Mouse (Mus musculus) left cerebral cortex, adult 8-10 months (tissue): Measurements from ENCODE around the gene Vmn1r183. TPM values are rescaled to one million over a fixed set of nuclear protein-coding genes. Genes with fewer than 3 reads are reported as not detected.
"Not testable (repeated sequence)": the region's sequence is repeated elsewhere in the genome, so short reads cannot be mapped to it uniquely, and the experiment has no call there.

Experiments used
- DNase-seq, 2 experiments: peaks; one replicate each; pipeline ENCODE4 v3.0.0; 2022; ENCODE audit warnings: low spot score in 2 of 2
- total RNA-seq, 4 experiments: library from RNA; stranded (reverse); gene quantifications; 2 replicates each; pipeline ENCODE4 v1.2.4; 2022

Vmn1r183 gene
- total RNA-seq, result not detected

DNA sequence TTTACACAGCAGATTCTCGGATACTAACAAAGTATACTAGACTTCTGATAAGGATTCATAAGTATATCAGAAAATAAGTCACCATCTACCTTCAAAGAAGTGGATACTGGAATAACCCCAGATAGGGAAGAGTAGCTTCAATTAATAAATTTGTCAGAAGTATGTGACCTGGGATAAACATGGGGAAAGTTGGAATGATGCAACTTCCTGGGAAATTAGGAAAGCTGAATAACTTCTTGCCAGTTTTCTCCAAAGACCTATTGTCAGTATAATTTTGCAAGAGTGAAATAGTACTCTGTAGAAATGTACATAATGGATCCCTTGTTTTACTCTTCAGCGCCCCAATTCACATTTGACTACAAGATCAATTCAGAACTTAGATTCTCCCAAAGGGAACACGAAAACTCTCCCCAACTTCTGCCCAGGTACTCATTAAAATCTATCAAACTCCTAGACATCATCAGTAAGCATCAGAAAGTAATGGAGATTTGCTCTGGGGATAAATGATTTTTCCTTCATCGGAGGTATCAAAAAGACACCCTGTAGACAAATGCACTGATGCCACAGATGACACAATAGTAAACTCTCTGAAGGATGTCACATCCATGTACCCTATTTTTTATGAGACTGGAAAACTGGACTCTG, at the start of gene Vmn1r183:
Gene Vmn1r183 (plus strand): TSS at position 595 of the 645 bp plus-strand sequence.
- DNase-seq, result no peak

DNA sequence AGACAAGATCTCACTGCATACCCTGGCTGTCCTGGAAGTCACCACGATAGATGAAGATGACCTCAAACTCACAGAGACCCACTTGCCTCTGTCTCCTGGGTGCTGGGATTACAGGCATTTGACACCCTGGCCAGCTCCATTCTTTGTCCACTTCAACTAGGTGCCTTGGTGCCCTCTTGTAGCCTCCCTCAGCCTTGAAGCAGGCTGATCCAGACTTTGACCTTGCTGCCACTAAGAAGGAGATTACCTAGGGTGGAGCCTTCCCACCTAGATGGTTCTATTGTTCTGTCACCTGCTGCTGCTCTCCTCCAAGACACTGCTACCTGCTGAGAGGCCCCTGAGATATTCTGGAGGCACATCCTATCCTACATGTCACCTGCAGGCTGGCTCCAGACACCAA, 21.4 kb downstream of the Vmn1r183 start:
- DNase-seq, result not testable (repeated sequence)

DNA sequence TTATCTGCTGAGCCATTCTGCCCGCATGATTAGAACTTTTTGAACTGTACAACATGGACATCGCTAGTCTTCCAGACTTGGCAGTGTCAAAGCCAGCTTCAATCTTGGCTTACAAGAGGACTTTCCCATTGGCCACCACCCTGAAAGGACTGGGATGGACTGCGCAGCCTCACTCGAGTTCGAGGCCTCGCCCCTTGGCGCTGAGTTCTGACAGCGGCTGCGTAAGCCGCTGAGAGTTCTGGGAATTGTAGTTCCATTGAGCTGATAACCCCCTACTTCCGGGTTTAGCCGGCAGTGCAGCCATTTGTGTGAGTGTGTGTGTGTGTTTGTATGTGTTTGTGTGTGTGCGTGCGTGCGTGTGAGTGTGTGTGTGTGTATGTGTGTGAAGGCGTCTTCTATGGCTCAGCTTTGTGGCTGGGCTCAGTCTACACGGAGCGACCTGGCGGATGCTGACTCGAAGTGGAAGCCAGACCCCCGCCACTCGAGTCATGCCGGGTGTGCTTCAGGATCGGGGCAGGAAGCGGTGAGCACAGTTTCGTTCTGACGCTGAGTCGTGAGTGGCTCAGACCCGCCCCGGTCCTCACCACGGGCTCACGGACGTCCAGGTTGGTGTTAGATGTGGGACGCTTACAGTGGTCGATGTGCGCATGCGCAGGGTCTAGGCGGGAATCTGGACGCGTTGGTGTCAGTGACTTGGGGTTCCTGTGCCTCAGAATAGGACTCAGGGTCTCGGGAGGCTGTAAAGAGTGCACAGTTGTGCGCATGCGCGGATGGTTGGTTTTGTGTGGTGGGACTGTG, 28.8 kb downstream of the Vmn1r183 start, which contains the start of gene Zfp180:
Gene Zfp180 (plus strand): TSS at position 291 of the 798 bp plus-strand sequence.
- peak; percentile 86 to 96 for DNase-seq

DNA sequence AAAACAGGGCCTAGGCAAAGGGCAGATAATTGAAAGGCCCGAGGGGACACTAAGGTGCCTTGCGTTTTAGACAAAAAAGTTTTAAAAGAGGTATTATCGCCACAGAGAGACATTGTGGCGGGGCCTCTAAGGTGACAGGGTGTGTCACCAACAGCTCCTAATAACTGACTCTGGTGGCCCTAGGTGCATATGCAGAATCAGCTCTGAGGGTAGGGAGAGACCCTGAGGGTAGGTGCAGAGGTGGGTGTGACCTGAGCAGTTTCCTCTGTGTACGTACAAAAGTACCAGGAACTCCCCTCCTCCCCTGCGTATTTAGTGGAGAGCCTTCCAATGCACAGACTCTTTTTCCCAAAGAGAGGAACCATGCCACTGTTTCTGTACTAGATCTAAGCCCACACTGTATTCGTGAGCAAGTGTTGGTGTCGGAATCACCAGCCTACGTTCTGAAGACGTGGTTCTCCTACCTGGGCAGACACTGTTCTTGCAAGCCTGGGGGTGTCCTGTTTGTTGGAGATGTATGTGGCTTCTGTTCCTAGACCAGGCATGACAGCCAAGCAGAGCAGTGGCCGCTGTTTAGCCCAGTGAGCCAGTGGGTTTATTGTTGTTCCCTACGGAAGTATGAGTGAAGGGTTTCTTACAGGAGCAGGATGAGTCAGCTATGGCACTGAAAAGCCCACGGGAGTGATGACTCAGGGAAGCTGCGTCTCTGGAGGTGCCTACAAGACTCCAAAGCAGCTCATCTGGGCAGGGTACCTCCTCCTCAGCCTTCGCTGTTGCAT, 29.6 kb downstream of the Vmn1r183 start:
- peak; percentile 64 to 79 for DNase-seq

DNA sequence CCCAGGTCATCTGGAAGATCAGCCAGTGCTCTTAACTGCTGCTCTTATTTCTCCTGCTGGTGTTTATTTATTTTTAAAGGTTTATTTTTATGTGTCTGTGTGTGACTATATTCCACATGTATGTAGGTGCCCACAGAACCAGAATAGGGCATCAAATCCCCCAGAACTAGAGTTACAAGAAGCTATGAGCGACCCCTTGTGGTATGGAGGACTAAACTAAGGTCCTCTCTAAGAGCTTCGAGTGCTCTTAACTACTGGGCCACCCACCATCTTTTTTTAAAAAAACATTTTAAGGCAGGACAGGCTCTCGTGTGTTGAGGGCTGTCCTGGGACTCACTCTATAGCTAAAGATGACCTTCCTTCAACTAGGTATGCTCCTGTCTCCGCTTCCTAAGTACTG, 33.8 kb downstream of the Vmn1r183 start:
- DNase-seq, result no peak

DNA sequence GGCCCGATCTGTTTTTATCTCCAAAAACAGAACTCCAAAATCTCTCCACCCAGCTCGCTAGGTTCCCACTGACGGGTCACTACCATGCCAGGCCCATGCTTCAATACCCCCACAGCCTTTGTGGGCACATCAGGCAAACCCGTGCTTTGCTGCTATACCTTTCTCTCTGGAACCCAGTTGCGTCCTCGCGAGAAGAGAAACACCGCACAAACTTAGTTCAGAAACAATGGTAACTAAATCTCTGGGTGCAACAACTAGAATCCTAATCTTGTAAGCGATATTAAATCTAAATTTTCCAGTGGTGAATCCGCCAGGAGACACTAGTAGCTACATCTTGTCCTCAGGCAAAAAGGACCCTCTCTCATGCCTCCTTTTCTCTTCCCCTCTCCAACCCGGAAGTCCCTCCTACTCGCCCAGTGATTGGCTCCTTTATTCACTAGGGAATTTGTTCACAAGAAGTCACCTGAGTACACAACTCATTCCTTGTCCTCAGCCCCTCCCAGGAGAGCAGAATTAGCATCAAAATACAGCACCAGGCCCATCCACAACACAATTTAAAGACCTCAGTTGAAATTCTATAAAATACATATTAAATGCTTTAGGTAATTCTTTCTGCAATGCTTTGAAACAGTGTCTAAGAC, 34.6 kb downstream of the Vmn1r183 start:
- DNase-seq, result no peak

DNA sequence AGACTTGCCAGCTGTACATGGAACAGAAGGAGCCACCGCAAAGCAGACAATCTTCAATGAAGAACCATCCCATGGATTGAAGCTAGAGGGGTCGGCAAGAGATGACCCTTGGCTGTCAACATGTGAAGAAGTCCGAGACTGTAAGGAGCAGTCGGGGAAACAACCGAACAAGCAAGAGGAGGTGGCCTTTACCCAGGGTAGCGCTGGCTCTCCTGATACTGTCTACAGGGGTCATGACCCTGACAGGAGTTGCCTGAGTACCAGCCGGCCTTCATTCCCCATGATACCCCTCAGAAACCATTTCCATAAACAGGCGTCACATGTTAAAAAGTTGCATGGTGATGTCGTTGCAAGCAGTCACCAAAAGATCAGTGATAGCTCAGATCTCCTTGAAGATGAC, 51.3 kb downstream of the Vmn1r183 start:
- DNase-seq, result no peak

DNA sequence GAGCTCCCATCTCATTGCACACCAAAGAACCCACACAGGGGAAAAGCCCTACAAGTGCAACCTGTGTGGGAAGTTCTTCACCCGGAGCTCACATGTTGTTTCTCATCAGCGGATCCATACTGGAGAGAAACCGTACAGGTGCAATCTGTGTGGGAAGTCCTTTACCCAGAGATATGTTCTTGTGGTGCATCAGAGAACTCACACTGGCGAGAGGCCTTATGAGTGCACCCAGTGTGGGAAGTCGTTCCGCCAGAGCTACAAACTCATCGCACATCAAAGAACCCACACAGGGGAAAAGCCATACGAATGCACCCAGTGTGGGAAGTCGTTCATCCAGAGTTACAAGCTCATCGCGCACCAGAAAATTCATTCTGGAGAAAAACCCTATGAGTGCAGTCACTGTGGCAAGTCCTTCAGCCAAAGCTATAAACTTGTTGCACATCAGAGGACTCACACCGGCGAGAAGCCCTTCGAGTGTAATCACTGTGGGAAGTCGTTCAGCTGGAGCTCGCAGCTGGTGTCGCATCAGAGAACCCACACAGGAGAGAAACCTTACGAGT, 52.2 kb downstream of the Vmn1r183 start:
- no peak for DNase-seq

DNA sequence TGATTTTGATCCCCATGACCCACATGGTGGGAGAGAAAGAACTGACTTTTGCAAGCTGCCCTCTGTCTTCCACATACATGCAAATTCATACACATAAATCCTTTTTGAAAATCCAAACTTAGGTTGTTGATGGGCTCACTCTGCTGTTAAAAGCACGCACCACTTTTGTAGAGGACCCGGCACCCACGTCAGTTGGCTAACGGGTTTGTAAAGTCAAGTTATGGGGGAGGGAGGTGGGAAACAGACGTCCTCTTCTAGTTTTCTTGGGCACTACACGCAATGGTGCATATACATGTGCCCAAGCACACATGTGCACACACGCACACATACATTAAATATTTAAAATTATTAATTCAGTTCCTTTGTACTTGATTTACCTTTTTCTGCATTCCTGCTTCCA, 57.8 kb downstream of the Vmn1r183 start:
- no peak for DNase-seq

DNA sequence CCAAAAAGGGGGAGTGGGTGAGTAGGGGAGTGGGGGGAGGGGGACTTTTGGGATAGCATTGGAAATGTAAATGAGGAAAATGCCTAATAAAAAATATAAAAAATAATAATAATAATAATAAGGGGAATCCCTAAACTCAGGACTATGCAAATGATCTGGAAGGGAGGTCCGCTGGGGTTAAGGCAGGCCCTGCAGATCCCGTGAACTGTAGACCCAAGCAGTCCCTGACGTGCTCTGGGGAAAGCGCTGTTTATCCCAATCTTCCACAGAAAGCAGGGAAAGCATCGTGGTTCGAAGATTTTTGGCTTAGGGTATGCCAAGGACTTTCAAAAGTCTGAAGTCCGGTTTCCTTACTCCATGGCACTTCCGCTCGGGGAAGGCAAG, 58.7 kb downstream of the Vmn1r183 start:
- peak in 1 of 2 experiments; percentile 28 for DNase-seq

DNA sequence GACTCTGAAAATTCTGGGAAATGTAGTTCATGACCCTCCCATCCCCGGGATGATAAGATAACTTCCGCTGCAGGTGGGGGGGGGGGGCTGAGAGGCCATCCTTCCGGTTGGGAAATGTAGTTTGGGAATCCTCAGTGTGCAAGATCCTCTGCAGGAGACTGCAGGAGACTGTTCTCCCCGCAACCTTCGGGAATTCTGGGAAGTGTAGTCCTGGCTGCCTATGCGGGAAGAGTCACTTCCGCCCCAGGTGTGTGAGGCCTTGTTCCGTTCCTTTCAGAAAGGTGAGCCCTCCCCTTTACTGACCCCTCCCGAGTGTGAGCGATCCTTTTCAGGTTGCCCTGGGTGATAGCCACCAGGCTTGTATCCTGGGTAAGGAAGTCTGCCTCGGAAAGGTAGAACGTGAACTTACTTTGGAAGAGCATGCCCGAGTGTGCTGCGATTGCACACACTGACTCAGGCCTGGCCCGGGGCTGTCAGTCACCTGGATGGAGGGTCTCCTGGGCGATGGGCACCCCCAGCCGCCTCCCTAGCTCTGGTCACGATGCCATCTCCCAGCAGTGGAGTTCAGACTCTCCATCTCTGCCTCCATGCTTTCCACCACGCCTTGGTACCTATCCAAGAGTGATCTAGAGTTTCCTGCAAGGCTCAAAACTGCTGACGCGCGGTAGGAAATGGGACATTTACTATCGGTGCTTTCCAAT, 59.3 kb downstream of the Vmn1r183 start, which contains the start of gene Zfp112:
Gene Zfp112 (plus strand): TSS at position 159 of the 701 bp plus-strand sequence.
- DNase-seq, result peak; percentile 64 to 86

DNA sequence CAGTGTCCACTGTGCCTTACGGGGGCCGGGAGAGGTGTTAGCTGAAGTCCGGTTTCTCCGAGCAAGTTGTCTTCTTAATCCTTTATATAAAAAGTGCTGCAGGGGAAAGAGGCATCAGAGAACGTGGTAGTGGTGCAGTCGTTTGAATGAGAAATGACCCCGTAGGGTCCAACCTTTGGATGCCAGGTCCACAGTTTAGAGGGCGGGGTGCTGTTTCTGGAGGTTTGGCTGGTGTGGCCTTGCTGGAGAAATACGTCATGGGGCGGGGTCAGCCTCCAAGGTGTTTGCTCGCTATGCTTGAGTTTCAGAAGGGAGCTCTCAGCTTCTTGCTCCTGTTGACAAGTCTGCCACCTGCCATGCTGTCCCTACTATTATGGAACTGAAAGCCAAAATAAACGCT, 59.9 kb downstream of the Vmn1r183 start:
- DNase-seq, result no peak

Other genes with a start within 250 kb of the Vmn1r183 start
- gene Vmn1r175, start 242.6 kb upstream of the Vmn1r183 start, total RNA-seq, result not detected
- gene Vmn1r176, start 215.9 kb upstream of the Vmn1r183 start, total RNA-seq, result not detected
- gene Vmn1r177, start 186.8 kb upstream of the Vmn1r183 start, total RNA-seq, result not detected
- gene Vmn1r178, start 161.2 kb upstream of the Vmn1r183 start, total RNA-seq, result not detected
- gene Vmn1r179, start 126.3 kb upstream of the Vmn1r183 start, total RNA-seq, result not detected
- gene Vmn1r180, start 102.6 kb upstream of the Vmn1r183 start, total RNA-seq, result not detected
- gene Vmn1r181, start 78.6 kb upstream of the Vmn1r183 start, total RNA-seq, result not detected
- not detected for gene V1rd19, start 51.6 kb upstream of the Vmn1r183 start, total RNA-seq
- 10 to 100 TPM; 48.8 to 63.0 (median 52.7) TPM for gene Zfp180, start 28.7 kb downstream of the Vmn1r183 start, total RNA-seq
- gene Zfp112, start 59.1 kb downstream of the Vmn1r183 start, total RNA-seq, result 10 to 100 TPM; 11.7 to 12.4 (median 12.1) TPM
- 10 to 100 TPM; 19.7 to 23.1 (median 21.6) TPM for gene Zfp235, start 80.9 kb downstream of the Vmn1r183 start, total RNA-seq
- gene Zfp114, start 121.8 kb downstream of the Vmn1r183 start, total RNA-seq, result 1 to 10 TPM; 2.7 to 4.8 (median 3.1) TPM
- 10 to 100 TPM; 11.5 to 15.4 (median 12.1) TPM for gene Zfp111, start 158.2 kb downstream of the Vmn1r183 start, total RNA-seq
- gene Zfp109, start 184.3 kb downstream of the Vmn1r183 start, total RNA-seq, result 10 to 100 TPM in 3 of 4 experiments, 1 to 10 TPM in 1; 9.5 to 11.8 (median 10.5) TPM
- gene Zfp108, start 201.5 kb downstream of the Vmn1r183 start, total RNA-seq, result 1 to 10 TPM; 7.7 to 9.9 (median 9.0) TPM
- 10 to 100 TPM; 12.3 to 15.8 (median 13.6) TPM for gene Zfp93, start 217.2 kb downstream of the Vmn1r183 start, total RNA-seq
- 10 to 100 TPM; 19.0 to 24.4 (median 21.5) TPM for gene Zfp61, start 248.0 kb downstream of the Vmn1r183 start, total RNA-seq